Mouse (Mus musculus) lung, adult 2 months (tissue): ENCODE measurements at regions not wholly inside any gene's neighbourhood (a gene's known extent, or its start where the extent isn't known, plus 50 kb on each side); places are given as distances from the start of the nearest gene placed in this dataset.

Experiments
- CTCF ChIP-seq: fragments of 200-500 bp; IDR thresholded peaks from 2 replicates; pipeline ENCODE4 v1.5.1; 2011; ENCODE audit warnings: mild to moderate bottlenecking, low read length, control low read depth; ENCODE audit not compliant: insufficient read depth
- POLR2A ChIP-seq: fragments of 200-500 bp; IDR thresholded peaks from 2 replicates; pipeline ENCODE4 v1.6.1; 2011; ENCODE audit warnings: low read depth, mild to moderate bottlenecking, control low read depth, low read length, borderline replicate concordance; ENCODE audit errors: extremely low read depth

DNA sequence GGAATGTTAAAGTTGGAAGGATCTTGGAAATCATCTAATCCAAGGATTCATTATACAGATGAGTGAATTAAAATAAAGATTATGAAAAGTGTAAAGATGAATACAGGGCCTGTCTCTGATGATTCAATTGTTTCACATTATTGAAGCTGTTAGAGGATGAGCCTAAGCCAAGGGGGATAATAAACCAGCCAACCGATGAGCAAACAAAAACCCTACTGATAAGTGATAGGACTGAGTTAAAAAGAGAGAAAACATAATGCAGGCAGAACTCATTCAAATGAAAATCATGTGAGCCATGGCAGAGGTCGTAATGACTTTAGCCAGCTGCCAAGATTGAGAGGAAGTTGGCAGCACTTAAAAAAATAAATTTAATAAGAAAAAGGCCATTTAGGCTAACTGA, 772.6 kb downstream of the Hace1 start:
- TF ChIP-seq CTCF (no peak), POLR2A (no peak)
